Mouse (Mus musculus) regulatory T cell (primary cell): ENCODE data around the gene Olfr266.

Experiments
- in situ Hi-C: fragments of 300-600 bp; cut with MboI, MseI; formaldehyde crosslinking; loops from one replicate; pipeline ENCODE4 v1.15.1; 2025; ENCODE audit warnings: high pct_unique_total_duplicates

Olfr266 gene

DNA sequence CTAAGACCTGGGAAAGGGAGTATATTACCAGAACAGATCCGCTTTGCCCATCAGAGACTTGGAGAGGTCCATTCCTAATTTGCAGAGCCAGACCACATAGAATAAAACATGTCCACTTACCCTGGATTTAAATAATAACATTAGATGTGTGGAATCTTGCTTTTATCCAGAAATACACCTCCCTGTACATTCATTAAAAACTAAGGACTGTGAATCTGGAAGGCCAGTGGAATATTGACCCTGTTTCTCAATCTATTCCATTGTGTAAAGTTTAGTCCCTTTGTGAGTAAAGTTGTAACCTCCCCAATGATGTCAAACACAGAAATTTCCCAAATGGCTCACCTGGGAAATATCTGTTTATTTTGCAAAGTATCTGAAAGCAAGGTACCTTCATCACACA lies at the start of gene Olfr266:
Olfr266 (minus strand) TSS at position 101 of the 400 bp plus-strand sequence.
- in situ Hi-C loops: no loop called here

DNA sequence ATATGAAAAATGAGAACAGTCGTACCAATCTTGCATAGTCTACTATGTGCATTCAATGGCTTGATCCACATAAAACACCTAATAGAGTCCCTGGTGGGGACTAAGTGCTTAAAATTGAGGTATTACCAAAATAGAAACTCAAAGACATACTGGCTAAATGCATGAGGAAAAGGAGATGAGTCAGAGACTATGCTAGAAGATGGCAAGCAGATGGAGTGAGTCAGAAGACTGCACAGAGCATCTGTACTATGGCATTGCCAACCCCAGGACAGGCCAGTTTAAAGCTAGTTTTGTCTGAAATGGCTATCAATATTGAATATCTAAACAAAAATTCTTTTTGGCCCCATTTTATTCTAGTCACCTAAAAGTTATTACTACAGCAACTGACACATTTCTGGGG lies 49.5 kb upstream of the Olfr266 start:
- in situ Hi-C loops: loop anchor here (5.0 to 10.0 kb wide), 2 partner anchors 103 to 321 kb away; no protein-coding TSS in a partner anchor

DNA sequence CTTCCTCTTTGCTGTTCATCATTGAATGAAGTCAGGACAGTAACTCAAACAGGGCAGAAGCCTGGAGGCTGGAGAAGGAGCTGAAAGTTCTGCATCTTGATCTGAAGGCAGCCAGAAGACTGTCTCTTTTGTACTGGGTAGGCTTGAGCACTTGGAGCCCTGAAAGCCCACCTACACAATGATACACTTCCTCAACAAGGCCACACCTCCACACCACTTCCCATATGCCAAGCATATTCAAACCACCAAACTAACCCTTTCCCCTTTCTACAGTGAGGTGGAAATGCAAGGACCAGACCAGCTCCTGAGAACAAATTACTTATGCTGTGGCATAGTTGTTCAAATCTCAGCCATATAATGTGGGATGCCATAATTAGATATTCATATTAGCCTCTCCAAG lies 46.8 kb upstream of the Olfr266 start:
- in situ Hi-C loops: loop anchor here (10.0 kb wide), 1 partner anchor 318 kb away; no protein-coding TSS in a partner anchor

DNA sequence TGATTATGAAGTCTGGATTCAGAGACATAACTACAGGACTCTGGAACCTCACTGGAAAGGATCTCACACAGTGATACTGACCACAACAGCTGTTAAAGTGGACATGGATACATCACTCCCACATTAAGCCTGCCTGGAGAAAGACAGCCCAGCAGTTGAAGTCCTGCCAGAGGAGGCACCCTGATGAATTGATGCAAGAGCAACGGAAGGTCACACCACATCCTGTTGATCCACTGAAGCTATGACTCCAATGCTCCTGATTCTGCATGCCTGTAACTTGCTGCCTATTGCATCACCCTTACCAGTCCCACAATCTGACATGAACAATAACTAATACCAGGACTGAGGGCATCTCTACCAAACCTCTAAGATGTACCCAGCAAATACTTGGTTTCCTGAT lies 6.0 kb upstream of the Olfr266 start:
- in situ Hi-C loops: no loop called here

DNA sequence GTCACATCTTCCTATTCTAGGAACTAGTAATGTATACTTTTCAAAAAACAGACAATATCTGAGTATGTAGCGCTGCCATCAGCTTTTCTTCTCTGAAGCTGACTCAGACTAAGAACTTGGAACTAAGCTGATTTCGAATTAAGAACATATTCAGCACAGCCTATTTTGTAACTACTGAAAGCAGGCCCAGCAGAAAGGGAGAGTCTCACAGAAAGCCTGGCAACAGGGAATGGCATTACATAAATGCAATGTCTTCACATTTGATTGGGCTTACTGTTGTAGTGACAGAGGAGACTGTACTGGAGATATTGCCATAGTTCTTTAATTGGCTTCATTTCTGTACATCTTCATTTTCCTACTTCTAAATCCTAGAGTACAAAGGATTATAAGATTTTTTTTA lies 8.4 kb downstream of the Olfr266 start:
- in situ Hi-C loops: no loop called here

DNA sequence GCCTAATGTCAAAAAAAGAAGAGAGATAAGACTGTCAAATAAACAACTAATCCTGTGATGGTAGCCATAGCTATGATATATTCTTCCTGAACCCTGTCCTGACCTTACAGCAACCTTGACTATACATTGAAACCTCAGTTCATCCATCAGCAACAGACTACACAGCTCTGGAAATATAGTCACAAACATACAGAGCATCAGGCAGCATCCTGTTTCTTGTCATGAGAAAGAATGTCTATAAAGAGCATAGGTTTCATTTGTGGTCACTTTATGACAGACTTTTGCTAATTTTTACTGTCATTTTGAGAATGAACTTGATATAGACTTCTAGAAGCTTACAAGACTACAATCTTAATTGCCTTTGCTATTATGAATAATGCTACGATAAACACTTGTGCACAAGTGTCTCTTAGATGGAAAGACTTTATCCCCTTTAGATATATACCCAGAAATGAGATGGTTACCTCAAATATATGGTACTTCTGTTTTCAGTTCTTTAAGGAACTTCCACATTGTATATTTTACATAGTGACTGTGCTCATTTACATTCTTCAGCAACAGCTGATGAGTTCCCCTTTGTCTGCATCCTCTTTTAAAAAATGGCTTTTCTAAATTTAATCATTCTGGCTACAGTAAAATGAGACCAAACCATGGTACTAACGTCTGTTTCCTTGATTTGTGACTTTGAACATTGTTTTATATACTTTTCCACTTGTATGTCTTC lies 17.0 kb downstream of the Olfr266 start:
- in situ Hi-C loops: no loop called here

DNA sequence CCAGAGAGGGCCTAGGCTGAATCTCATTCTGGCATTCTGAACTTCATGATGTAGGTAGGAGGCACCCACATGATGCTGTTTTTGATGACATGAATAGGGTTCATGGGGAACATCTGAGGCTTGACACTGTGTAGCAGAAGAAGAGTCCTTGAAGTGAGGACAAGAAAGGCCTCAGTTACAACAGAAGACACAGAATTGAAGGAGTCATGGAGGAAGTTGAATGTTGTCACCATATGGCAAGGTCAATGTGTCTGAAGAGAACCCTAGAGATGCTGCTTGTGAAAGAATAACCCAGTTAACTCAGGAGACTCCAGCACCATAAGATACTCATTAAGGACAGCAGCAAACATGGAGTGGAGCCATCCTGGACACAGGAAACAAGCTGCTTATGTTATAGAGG lies 28.0 kb downstream of the Olfr266 start:
- in situ Hi-C loops: no loop called here

DNA sequence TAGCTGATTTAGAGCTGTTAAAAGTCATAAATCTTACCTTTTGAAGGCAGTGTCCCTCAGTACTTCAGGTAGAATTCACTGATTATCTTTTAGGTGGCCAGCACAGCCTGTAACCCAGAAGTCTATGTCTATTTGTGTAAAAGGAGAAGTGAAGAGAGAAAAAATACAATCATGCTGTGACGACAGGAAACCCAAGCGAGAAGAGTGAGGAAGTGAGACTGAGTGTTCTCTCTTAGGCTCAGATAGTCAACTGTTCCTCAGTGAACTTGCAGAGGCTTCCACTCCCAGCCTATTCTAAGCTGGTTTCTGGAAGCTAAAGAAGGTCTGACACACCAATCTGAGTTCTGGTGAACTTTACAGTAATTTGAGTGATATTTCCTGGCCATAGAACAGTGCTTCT lies 36.2 kb downstream of the Olfr266 start, which contains the start of gene Cd53:
Cd53 (minus strand) TSS at position 220 of the 400 bp plus-strand sequence.
- in situ Hi-C loops: loop anchor here (5.0 to 10.0 kb wide), 4 partner anchors 65 to 542 kb away; partner anchors contain the start of genes Dennd2d and Rbm15

DNA sequence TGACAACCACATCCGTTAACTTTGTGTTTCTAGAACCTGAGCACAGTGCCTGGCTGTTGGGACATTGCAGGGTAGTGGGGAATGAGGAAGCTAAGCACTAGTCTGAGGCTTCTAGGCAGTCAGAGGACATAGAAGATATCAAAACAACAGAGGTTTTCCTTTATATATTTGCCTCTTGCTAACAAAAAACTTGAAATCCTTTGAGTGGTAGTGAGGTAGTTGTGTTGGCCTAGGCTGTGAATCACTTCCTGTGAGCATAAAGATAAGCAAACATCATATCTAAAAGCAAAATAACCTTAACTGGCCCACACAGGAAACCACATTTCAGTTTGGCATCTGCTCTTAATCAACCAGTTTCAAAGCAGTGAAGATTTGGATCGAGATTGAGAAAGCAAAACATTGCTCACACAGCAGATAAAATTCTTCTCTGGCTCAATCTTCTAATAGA lies 37.6 kb downstream of the Olfr266 start:
- in situ Hi-C loops: loop anchor here (5.0 to 10.0 kb wide), 4 partner anchors 64 to 544 kb away; partner anchors contain the start of genes Dennd2d and Rbm15

DNA sequence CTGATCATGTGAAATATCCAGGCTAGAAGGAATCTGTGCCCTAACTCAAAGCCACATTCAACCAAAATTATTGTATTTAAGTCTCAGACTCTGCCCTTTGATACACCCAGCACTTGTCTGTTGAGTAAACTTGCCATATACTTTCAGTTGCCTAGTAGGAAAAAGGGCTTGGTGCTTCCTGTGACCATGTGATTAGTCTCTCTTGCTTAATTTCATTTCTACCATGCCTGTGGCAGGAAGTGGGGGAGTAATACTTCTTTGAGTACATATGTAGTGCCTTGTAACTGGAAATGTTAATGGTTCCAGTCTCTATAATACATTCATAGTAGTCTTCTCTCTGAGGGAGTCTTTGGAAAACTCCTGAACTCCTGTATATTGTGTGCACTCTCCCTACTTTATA lies 38.1 kb downstream of the Olfr266 start:
- in situ Hi-C loops: loop anchor here (5.0 to 10.0 kb wide), 4 partner anchors 63 to 544 kb away; partner anchors contain the start of genes Dennd2d and Rbm15

DNA sequence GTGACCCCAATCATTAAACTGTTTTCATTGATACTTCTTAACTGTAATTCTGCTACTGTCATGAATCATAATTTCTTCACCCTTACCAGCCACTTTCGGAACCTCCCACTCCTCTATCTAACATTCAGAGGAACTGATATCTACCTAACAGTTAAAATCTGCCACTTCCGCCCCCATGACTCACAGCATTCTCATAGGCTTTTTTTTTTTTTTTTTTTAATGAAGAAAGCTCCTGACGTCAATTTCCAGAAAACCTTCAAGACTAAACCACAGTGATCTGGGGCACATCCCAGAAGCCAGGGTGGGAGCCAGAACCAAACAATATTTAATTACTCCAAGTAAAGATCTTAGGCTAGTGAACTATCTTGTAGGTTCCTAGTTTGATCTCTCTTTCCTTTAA lies 41.0 kb downstream of the Olfr266 start:
- in situ Hi-C loops: loop anchor here (5.0 to 10.0 kb wide), 4 partner anchors 60 to 547 kb away; partner anchors contain the start of genes Dennd2d and Rbm15

DNA sequence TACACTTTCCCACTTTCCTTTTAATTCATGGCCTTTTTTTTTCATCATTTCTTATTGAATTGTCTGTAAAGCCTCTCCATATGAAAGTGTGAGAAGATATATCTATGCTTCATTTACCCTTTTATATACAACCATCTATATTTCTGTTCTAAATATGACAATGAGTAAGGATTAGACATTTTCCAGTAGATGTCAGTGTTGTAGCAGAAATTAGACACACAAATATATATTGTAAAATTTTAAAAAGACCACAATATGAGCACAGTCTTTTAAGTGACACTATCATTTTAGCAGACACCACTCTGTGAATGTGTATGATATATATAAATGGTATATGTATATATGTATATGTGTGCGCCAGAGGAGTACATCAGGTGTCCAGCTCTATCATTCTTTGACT lies 54.3 kb downstream of the Olfr266 start:
- in situ Hi-C loops: loop anchor here (5.0 kb wide), 1 partner anchor 105 kb away; no protein-coding TSS in a partner anchor
